Mouse (Mus musculus) myocyte (in vitro differentiated cells): Measurements from ENCODE around the gene Lrrc41. TPM values are rescaled to one million over a fixed set of nuclear protein-coding genes. Genes with fewer than 3 reads are reported as not detected.

Experiments used
- H3K27me3 ChIP-seq: one replicate; pipeline ENCODE4 v1.6.1; 2011; ENCODE audit not compliant: control insufficient read depth, insufficient read depth, insufficient read length
- H3K36me3 ChIP-seq: one replicate; pipeline ENCODE4 v1.6.1; 2011; ENCODE audit not compliant: control insufficient read depth, insufficient read depth
- H3K4me2 ChIP-seq: one replicate; pipeline ENCODE4 v1.6.1; 2011; ENCODE audit warnings: low read depth, control low read depth
- H3K4me3 ChIP-seq: one replicate; pipeline ENCODE4 v1.5.1; 2011; ENCODE audit warnings: mild to moderate bottlenecking, control low read depth, moderate library complexity
- H3K79me2 ChIP-seq: one replicate; pipeline ENCODE4 v1.6.1; 2011; ENCODE audit not compliant: control insufficient read depth, insufficient read depth
- H3ac ChIP-seq: one replicate; pipeline ENCODE4 v1.6.1; 2011; ENCODE audit not compliant: control insufficient read depth, insufficient read length
- CEBPB ChIP-seq: IDR thresholded peaks from 2 replicates; pipeline ENCODE4 v1.6.1; 2011; ENCODE audit warnings: mild to moderate bottlenecking, moderate library complexity; ENCODE audit not compliant: poor library complexity, insufficient read depth, severe bottlenecking
- E2F4 ChIP-seq: IDR thresholded peaks from one replicate; pipeline ENCODE4 v1.6.1; 2011; ENCODE audit warnings: mild to moderate bottlenecking, control low read depth, moderate library complexity; ENCODE audit not compliant: insufficient read depth
- MAX ChIP-seq: IDR thresholded peaks from one replicate; pipeline ENCODE4 v1.6.1; 2011; ENCODE audit warnings: low read depth, mild to moderate bottlenecking, control low read depth
- MYOD1 ChIP-seq, 3 experiments: IDR thresholded peaks; one replicate each; pipeline ENCODE4 v1.6.1; 2011; ENCODE audit warnings: control low read depth in 2 of 3, low read depth in 2 of 3, mild to moderate bottlenecking in 2 of 3, moderate library complexity in 1 of 3; ENCODE audit not compliant: insufficient read length in 2 of 3, control insufficient read depth in 1 of 3
- MYOG ChIP-seq, 3 experiments: IDR thresholded peaks; one replicate each; pipeline ENCODE4 v1.6.1; 2011; ENCODE audit warnings: control low read depth in 2 of 3, low read depth in 2 of 3, mild to moderate bottlenecking in 2 of 3; ENCODE audit not compliant: insufficient read length in 2 of 3, control insufficient read depth in 1 of 3, insufficient read depth in 1 of 3
- POLR2A ChIP-seq: IDR thresholded peaks from one replicate; pipeline ENCODE4 v1.6.1; 2011; ENCODE audit warnings: low read depth, mild to moderate bottlenecking, control low read depth, moderate library complexity; ENCODE audit not compliant: insufficient read length
- POLR2AphosphoS2 ChIP-seq: IDR thresholded peaks from one replicate; pipeline ENCODE4 v1.6.1; 2011; ENCODE audit warnings: low read depth, control low read depth; ENCODE audit not compliant: insufficient read length
- REST ChIP-seq: IDR thresholded peaks from one replicate; pipeline ENCODE4 v1.6.1; 2011; ENCODE audit warnings: mild to moderate bottlenecking, control low read depth, moderate library complexity; ENCODE audit not compliant: insufficient read depth, insufficient read length
- SRF ChIP-seq: IDR thresholded peaks from one replicate; pipeline ENCODE4 v1.6.1; 2011; ENCODE audit warnings: low read depth; ENCODE audit not compliant: control insufficient read depth, insufficient read length
- TCF12 ChIP-seq: IDR thresholded peaks from one replicate; pipeline ENCODE4 v1.6.1; 2011; ENCODE audit warnings: mild to moderate bottlenecking, control low read depth; ENCODE audit not compliant: poor library complexity, insufficient read depth, severe bottlenecking
- TCF3 ChIP-seq: IDR thresholded peaks from one replicate; pipeline ENCODE4 v1.6.1; 2011; ENCODE audit warnings: low read depth, control low read depth; ENCODE audit not compliant: insufficient read length
- USF1 ChIP-seq: IDR thresholded peaks from one replicate; pipeline ENCODE4 v1.6.1; 2011; ENCODE audit warnings: low read depth, mild to moderate bottlenecking, control low read depth, moderate library complexity
- polyA plus RNA-seq: library from polyadenylated mRNA; unstranded; fragments of >200 nt; fragmentation: generic; extraction: Trizol; gene quantifications from one replicate; pipeline ENCODE4 v1.2.1, GENCODE M21; 2012; ENCODE audit warnings: missing spikeins

Lrrc41 gene
- polyA plus RNA-seq, 1 experiment, result 36.1 TPM

DNA sequence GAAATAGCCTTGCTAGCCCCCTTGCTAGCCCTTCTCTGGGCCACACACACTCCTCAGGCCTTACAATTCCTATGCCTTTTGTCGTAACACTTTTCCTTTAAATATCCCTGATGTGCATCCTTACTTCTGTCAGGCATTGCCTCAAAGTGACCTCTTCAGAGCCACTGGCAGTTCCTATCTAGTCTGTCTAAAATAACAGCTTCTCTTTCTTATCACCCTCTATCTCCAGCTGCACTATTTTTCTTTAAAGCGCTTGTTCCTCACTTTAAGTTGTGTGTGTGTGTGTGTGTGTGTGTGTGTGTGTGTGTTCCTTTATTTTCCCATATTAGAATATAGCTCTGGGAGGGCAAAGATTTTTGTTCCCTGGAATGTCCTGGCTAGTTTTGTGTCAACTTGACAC is 28.5 kb upstream of the Lrrc41 start:
- no peak for TF ChIP-seq SRF
- no peak for TF ChIP-seq POLR2A
- TF ChIP-seq USF1, result no peak
- no peak for TF ChIP-seq CEBPB
- TF ChIP-seq TCF12, result no peak
- no peak for TF ChIP-seq POLR2AphosphoS2
- no peak for TF ChIP-seq REST
- no peak for TF ChIP-seq E2F4
- TF ChIP-seq MYOG (IDR thresholded peaks at IDR 0.05; ENCODE audit: control insufficient read depth in 1 of 3, insufficient read depth in 1 of 3, insufficient read length in 2 of 3, low read depth in 2 of 3), result no peak
- TF ChIP-seq MAX, result no peak
- no peak for TF ChIP-seq MYOD1 (IDR thresholded peaks at IDR 0.05; ENCODE audit: control insufficient read depth in 1 of 3, insufficient read length in 2 of 3, low read depth in 2 of 3)
- no peak for TF ChIP-seq TCF3

DNA sequence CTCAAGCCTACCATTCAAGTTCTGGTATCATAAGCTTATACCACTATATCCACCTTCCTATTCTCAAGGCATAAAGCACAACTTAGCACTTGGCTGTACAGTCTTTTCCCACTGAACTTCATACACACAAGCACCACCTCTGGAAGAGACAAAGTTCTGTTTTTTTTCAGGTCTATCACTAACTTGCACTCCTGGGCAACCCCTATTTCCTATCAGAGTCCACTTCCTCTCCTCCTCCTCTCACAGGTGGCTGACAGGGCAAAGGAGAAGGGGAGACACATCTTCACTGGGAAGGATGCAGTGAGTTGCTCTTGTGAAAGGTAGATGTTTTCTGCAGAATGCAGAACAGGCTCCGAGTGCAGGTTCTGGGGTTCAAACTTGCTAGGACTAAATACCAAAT is 27.4 kb upstream of the Lrrc41 start:
- H3K4me3 ChIP-seq, result no peak overlapping the region
- peaks cover 11% of the 10 kb centered on the region for H3K79me2 ChIP-seq
- H3K36me3 ChIP-seq, result peaks cover 32% of the 10 kb centered on the region
- H3ac ChIP-seq, result no peak overlapping the region
- no peak overlapping the region for H3K4me2 ChIP-seq
- TF ChIP-seq POLR2A (no peak), MYOD1 (IDR thresholded peaks at IDR 0.05; ENCODE audit: control insufficient read depth in 1 of 3, insufficient read length in 2 of 3, low read depth in 2 of 3) (no peak), CEBPB (no peak), POLR2AphosphoS2 (no peak), USF1 (no peak), TCF12 (no peak), TCF3 (no peak), SRF (no peak), MAX (no peak), E2F4 (no peak), REST (no peak), MYOG (IDR thresholded peaks at IDR 0.05; ENCODE audit: control insufficient read depth in 1 of 3, insufficient read depth in 1 of 3, insufficient read length in 2 of 3, low read depth in 2 of 3) (no peak)
- no peaks in the 10 kb centered on the region for H3K27me3 ChIP-seq

More for the DNA sequence above, 28.5 kb upstream of the Lrrc41 start:
- Histone ChIP-seq H3ac (no peak overlapping the region), H3K36me3 (peaks cover 38% of the 10 kb centered on the region), H3K79me2 (peaks cover 2% of the 10 kb centered on the region), H3K4me3 (no peak overlapping the region), H3K27me3 (no peaks in the 10 kb centered on the region), H3K4me2 (no peak overlapping the region)

DNA sequence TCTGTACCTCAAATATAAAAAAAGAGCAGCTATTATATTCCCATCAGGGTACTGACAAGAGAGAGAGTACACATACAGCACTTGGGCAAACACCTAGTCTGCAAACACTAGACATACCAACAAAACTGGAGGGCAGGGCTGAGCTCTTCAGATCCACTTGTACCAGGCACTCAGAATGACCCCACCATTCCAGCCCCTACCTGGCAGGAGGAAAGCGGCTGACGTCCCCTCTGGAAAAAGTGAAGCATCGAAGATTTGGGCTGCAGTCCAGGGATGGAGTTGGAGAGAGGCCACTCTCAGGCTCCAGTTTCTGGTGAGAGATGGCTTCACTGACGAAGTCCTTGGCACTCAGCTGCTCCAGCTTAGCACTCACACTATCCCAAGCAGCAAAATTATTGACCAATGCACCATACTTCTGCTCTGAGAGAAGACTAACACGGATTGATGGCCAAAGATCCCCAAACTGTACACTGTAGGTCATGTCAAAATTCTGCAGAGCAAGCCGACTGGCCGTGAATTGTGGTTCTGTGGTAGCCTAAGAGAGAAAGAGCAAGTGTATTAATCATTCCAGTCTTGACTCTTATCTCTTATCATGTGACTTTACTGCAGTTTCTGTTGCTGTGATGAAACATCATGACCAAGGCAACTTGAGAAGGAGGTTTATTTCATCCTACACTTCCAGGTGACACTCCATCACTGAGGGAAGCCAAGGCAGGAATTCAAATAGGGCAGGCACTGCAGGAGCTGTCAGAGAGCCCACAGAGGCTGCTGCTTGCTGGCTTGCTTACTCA is 26.7 kb upstream of the Lrrc41 start:
- Histone ChIP-seq H3K36me3 (peaks cover 26% of the 10 kb centered on the region), H3K4me3 (no peak overlapping the region), H3K79me2 (peaks cover 11% of the 10 kb centered on the region), H3K4me2 (no peak overlapping the region), H3K27me3 (no peaks in the 10 kb centered on the region), H3ac (no peak overlapping the region)
- TF ChIP-seq E2F4 (no peak), REST (no peak), TCF12 (no peak), SRF (no peak), POLR2A (no peak), CEBPB (no peak), USF1 (no peak), TCF3 (no peak), MAX (no peak)

DNA sequence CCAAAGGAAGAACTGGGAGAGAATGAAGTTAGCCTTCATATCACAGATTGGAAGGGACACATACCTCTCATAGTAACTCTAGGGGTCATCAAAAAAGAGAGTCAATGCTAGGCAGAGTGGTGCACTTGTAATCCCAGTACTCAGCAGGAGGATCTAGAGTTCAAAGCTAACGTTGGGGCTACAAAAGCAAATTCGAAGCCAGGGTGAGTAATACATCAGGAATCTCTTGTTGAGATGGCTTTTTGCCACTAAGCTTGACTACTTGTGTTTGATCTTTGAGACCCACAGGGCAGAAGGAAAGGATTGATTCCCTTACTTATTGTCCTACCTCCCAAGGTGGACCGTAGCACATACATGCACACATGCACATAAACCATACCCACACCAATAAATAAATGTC is 25.9 kb upstream of the Lrrc41 start:
- Histone ChIP-seq H3ac (no peak overlapping the region), H3K27me3 (no peaks in the 10 kb centered on the region), H3K4me3 (no peak overlapping the region), H3K79me2 (peaks cover 11% of the 10 kb centered on the region), H3K4me2 (no peak overlapping the region), H3K36me3 (peaks cover 25% of the 10 kb centered on the region)
- TF ChIP-seq TCF12 (no peak), MYOG (IDR thresholded peaks at IDR 0.05; ENCODE audit: control insufficient read depth in 1 of 3, insufficient read depth in 1 of 3, insufficient read length in 2 of 3, low read depth in 2 of 3) (no peak), E2F4 (no peak), TCF3 (no peak)

DNA sequence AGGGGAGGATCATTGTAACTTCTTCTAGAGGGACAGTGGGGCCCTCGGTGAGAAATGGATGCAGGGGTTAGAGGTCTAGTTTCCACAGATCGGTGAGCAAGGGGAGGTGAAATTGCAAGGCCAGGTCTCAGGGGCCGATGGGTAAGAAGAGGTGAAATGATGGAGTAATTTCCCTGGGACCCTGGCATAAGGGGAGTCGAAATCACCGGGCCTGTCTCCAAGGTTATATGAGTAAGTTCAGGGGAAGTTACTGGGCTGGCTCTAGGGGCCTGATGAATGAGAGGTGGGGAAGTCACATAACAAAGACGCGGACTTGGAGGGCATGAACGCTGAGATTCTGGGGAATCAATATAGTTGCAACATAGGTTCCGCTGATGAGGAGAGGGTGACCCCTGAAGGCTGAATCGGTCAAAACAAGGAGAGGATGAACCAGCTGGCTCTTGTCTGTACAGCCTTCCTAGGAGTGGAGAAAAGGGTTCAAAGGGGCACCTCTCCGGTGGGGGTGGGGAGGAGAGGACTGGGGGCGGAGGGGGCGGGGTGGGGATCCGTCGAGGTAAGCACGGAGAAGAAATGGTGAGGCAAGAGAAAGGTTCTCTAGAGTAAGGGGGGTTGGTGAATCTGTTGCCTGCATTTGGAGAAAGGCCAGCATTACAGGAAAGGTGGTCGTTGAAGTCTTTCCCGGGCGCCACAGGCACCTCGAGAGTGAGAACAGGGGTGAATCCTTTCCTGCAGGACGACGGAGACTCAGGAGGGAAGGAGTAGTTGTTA is 22.4 kb upstream of the Lrrc41 start:
- TF ChIP-seq MAX (no peak), REST (no peak), CEBPB (0 out of 2 replicates have a peak, but pooled peaks have one; percentile 22)
- peak overlapping the region; percentile 62 for H3K4me3 ChIP-seq
- peaks cover 18% of the 10 kb centered on the region for H3K79me2 ChIP-seq

More for the DNA sequence above, 22.4 kb upstream of the Lrrc41 start:
- Histone ChIP-seq H3K27me3 (no peaks in the 10 kb centered on the region), H3K36me3 (peaks cover 12% of the 10 kb centered on the region), H3ac (peak overlapping the region; percentile 83), H3K4me2 (peak overlapping the region; percentile 99)
